Mouse (Mus musculus) heart, embryonic 16.5 days (tissue): ENCODE results near the gene Chrnb2. TPM values are rescaled to one million over a fixed set of nuclear protein-coding genes. Genes with fewer than 3 reads are reported as not detected.

Source experiments
- ATAC-seq: fragments of 200-750 bp; cut with Nextera tagmentation; replicated peaks from 2 replicates; pipeline ENCODE4 v1.8.0; 2017; ENCODE audit warnings: moderate number of reproducible peaks; ENCODE audit not compliant: insufficient read depth, low FRiP score; ENCODE audit errors: extremely low read depth
- H3K27ac ChIP-seq: fragments of 300-500 bp; sonication (generic); 2 replicates; pipeline ENCODE4 v1.5.1; 2014; ENCODE audit warnings: mild to moderate bottlenecking, low read length, control low read depth, moderate library complexity
- H3K27me3 ChIP-seq: fragments of 300-500 bp; sonication (generic); 2 replicates; pipeline ENCODE4 v1.6.1; 2014; ENCODE audit warnings: low read length, mixed read lengths; ENCODE audit not compliant: control insufficient read depth, insufficient read depth
- H3K36me3 ChIP-seq: fragments of 300-500 bp; sonication (generic); 2 replicates; pipeline ENCODE4 v1.6.1; 2014; ENCODE audit not compliant: control insufficient read depth, insufficient read depth
- H3K4me1 ChIP-seq: fragments of 300-500 bp; sonication (generic); 2 replicates; pipeline ENCODE4 v1.6.1; 2014; ENCODE audit warnings: low read length, mixed read lengths; ENCODE audit not compliant: control insufficient read depth, insufficient read depth
- H3K4me2 ChIP-seq: fragments of 300-500 bp; sonication (generic); 2 replicates; pipeline ENCODE4 v1.6.1; 2014; ENCODE audit warnings: low read depth, mild to moderate bottlenecking, control low read depth, low read length
- H3K4me3 ChIP-seq: fragments of 300-500 bp; sonication (generic); 2 replicates; pipeline ENCODE4 v1.5.1; 2014; ENCODE audit warnings: mild to moderate bottlenecking, control low read depth, low read length
- H3K9ac ChIP-seq: fragments of 300-500 bp; sonication (generic); 2 replicates; pipeline ENCODE4 v1.6.1; 2014; ENCODE audit warnings: low read length, control low read depth
- H3K9me3 ChIP-seq: fragments of 300-500 bp; sonication (generic); replicated peaks from 2 replicates; pipeline ENCODE4 v1.6.1; 2016; ENCODE audit warnings: low read length; ENCODE audit not compliant: control insufficient read depth
- WGBS: fragments of 180-500 bp; shearing (Covaris S2); extraction: QIAGEN DNeasy Blood & Tissue Kit; methylation state at CpG from one replicate; pipeline ENCODE4 v1.1.7; 2014; 5-methylcytosine and 5-hydroxymethylcytosine counted together
- polyA plus RNA-seq: library from polyadenylated mRNA; unstranded; fragments of >200 nt; fragmentation: Nextera tagmentation; extraction: Ambion mirVana; gene quantifications from 2 replicates; pipeline ENCODE4 v1.2.1, GENCODE M21; 2015

The Chrnb2 gene
- 0.25 and 0.29 TPM in 2 replicates for polyA plus RNA-seq

- H3K36me3 ChIP-seq: no peaks in the 10 kb centered on the region
- ATAC-seq: peak; percentile 78
- H3K4me1 ChIP-seq: no peaks in the 10 kb centered on the region; the same call in 1 of the 2 replicates
- no peaks in the 10 kb centered on the region for H3K9me3 ChIP-seq
- no peak within 1 kb of the TSS for H3K27ac ChIP-seq
- under 1% methylated on average over 36 of the region's 36 CpGs for WGBS
- no peak within 1 kb of the TSS for H3K9ac ChIP-seq
- peak within 1 kb of the TSS; percentile 37 for H3K4me2 ChIP-seq
- peaks cover 22% of the 10 kb centered on the region for H3K27me3 ChIP-seq
- peak within 1 kb of the TSS; percentile 17; the same call in 1 of the 2 replicates for H3K4me3 ChIP-seq
These were observed at the start of gene Chrnb2 for GRCm38 (mm10) chr3:89764119-89764724. TSS of gene Chrnb2 (minus strand) at chr3:89764632.

DNA sequence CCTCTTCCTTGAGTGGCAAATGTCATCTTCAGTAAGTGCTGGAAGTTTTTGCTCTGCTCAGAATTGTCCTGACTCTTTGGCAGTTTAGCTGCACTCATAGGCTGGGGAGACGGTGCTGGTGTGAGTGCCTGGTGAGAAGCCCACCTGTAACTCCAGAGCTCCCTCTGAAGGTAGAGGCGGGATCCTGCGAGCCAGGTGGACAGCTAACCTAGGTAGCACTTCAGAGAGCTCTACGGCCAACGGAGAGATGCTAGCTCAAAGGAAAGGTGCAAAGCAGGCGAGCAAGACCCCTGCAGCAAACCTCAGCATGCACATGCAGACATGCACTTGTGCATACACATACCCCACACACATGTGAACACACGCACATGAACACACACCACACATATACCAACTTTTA is 49.6 kb upstream of the Chrnb2 start:
- Histone ChIP-seq H3K27ac (no peak overlapping the region), H3K27me3 (no peaks in the 10 kb centered on the region), H3K4me2 (no peak overlapping the region), H3K9ac (no peak overlapping the region), H3K36me3 (no peaks in the 10 kb centered on the region), H3K4me1 (no peaks in the 10 kb centered on the region), H3K9me3 (0 out of 2 replicates have a peak, but pooled peaks cover 3% of the 10 kb centered on the region), H3K4me3 (no peak overlapping the region)
- ATAC-seq: no peak
- 62% methylated on average over 7 of the region's 7 CpGs for WGBS

- Histone ChIP-seq H3K27ac (no peak overlapping the region), H3K4me2 (no peak overlapping the region), H3K4me1 (no peaks in the 10 kb centered on the region), H3K9ac (no peak overlapping the region), H3K9me3 (0 out of 2 replicates have a peak, but pooled peaks cover 3% of the 10 kb centered on the region), H3K4me3 (no peak overlapping the region), H3K27me3 (no peaks in the 10 kb centered on the region), H3K36me3 (no peaks in the 10 kb centered on the region)
- ATAC-seq: no peak
- WGBS: 65% methylated on average over 3 of the region's 3 CpGs
These were observed 47.7 kb upstream of the Chrnb2 start for GRCm38 (mm10) chr3:89812166-89812565.

DNA sequence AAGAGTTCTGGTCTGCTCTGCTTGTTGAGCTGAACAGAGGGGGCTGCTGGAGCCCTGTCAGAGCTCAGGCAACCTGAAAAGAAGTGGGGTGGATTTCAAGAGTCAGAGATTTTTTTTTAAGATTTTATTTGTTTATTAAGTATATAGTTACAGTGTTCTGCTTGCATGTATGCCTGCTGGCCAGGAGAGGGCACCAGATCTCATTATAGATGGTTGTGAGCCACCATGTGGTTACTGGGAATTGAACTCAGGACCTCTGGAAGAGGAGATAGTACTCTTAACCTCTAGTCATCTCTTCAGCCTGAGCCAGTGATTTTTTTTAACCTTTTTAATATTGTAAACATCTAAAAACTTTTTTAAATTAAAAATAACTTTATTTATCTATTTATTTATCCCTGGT is 46.4 kb upstream of the Chrnb2 start:
- Histone ChIP-seq H3K36me3 (no peaks in the 10 kb centered on the region), H3K4me3 (no peak overlapping the region), H3K9ac (no peak overlapping the region), H3K4me1 (no peaks in the 10 kb centered on the region), H3K4me2 (no peak overlapping the region), H3K27me3 (no peaks in the 10 kb centered on the region), H3K9me3 (0 out of 2 replicates have a peak, but pooled peaks cover 6% of the 10 kb centered on the region), H3K27ac (no peak overlapping the region)
- ATAC-seq: no peak

DNA sequence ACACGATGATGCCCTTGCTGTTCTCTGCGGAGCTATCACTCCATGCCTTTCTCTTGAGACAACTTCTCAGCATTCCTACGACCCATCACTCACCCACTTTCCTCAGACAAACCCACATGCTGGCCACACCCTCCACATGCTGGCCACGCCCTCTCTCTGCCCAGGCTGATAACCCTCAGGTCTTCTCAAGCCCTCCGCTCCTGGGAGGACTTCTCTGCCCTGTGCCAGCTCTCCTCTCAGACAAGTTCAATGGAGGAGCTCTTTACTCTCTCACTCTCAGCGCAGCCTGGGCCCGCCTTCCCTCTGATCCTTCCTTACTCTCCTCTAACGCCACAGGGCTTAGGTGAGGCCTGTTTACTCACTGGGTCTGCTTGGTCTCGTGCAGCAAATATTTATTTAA is 44.2 kb upstream of the Chrnb2 start:
- 0 out of 2 replicates have a peak, but pooled peaks have one; percentile 37 for ATAC-seq
- Histone ChIP-seq H3K4me2 (no peak overlapping the region), H3K9me3 (0 out of 2 replicates have a peak, but pooled peaks cover 6% of the 10 kb centered on the region), H3K4me1 (no peaks in the 10 kb centered on the region), H3K9ac (no peak overlapping the region), H3K27ac (no peak overlapping the region), H3K27me3 (no peaks in the 10 kb centered on the region), H3K4me3 (no peak overlapping the region), H3K36me3 (no peaks in the 10 kb centered on the region)
- 41% methylated on average over 9 of the region's 9 CpGs for WGBS

DNA sequence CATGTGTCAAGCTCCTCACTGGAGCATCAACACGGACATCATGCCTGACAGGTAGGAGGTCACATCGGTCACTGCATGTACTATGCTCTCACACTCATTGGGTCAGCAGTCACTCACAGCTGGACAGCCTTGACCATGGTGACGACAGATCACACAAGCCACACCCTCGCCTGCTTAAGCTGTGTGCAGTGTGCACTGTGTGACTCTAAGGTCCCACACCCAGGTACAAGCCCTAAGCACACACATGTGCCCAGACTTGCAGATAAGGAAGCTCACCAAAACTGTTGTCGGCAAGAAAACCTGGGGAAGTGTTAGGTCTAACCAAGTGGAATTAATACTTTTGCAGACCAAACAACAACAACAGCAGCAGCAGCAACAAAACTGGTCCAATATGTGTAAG is 43.4 kb upstream of the Chrnb2 start:
- ATAC-seq: no peak
- H3K9me3 ChIP-seq: 0 out of 2 replicates have a peak, but pooled peaks cover 6% of the 10 kb centered on the region
- no peaks in the 10 kb centered on the region for H3K36me3 ChIP-seq
- no peaks in the 10 kb centered on the region for H3K4me1 ChIP-seq
- no peak overlapping the region for H3K27ac ChIP-seq
- 56% methylated on average over 5 of the region's 5 CpGs for WGBS
- no peak overlapping the region for H3K4me2 ChIP-seq
- no peak overlapping the region for H3K9ac ChIP-seq
- H3K27me3 ChIP-seq: no peaks in the 10 kb centered on the region
- no peak overlapping the region for H3K4me3 ChIP-seq

DNA sequence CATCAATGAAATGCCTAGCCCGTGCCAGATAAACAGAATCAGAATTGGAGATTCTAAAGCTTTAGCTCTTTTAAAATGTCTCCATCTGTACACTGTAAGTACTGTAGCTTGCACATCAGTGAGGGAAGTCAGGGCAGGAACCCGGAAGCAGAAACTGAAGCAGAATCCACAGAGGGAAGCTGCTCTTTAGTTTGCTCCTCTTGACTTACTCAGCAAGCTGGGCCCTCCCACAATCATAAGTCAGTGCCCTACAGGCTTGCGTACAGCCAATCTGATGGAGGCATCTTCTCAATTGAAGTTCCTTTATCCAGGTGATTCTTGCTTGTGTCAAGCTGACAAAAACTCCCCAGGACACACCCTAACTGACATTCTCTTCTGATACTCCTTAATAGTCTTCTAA is 42.7 kb upstream of the Chrnb2 start:
- no peak overlapping the region for H3K9ac ChIP-seq
- H3K9me3 ChIP-seq: 0 out of 2 replicates have a peak, but pooled peaks cover 6% of the 10 kb centered on the region
- ATAC-seq: no peak
- H3K27ac ChIP-seq: no peak overlapping the region
- H3K36me3 ChIP-seq: no peaks in the 10 kb centered on the region
- H3K4me1 ChIP-seq: no peaks in the 10 kb centered on the region
- no peak overlapping the region for H3K4me2 ChIP-seq
- no peaks in the 10 kb centered on the region for H3K27me3 ChIP-seq
- 85% methylated on average over 3 of the region's 3 CpGs for WGBS
- H3K4me3 ChIP-seq: no peak overlapping the region

GRCm38 (mm10) chr3:89806751-89807150 is 42.3 kb upstream of the Chrnb2 start:
- no peaks in the 10 kb centered on the region for H3K36me3 ChIP-seq
- 91% methylated on average over 2 of the region's 2 CpGs for WGBS
- ATAC-seq: no peak
- H3K4me2 ChIP-seq: no peak overlapping the region
- H3K9me3 ChIP-seq: 0 out of 2 replicates have a peak, but pooled peaks cover 6% of the 10 kb centered on the region
- no peaks in the 10 kb centered on the region for H3K27me3 ChIP-seq
- H3K27ac ChIP-seq: no peak overlapping the region
- no peaks in the 10 kb centered on the region for H3K4me1 ChIP-seq
- no peak overlapping the region for H3K4me3 ChIP-seq
- no peak overlapping the region for H3K9ac ChIP-seq

DNA sequence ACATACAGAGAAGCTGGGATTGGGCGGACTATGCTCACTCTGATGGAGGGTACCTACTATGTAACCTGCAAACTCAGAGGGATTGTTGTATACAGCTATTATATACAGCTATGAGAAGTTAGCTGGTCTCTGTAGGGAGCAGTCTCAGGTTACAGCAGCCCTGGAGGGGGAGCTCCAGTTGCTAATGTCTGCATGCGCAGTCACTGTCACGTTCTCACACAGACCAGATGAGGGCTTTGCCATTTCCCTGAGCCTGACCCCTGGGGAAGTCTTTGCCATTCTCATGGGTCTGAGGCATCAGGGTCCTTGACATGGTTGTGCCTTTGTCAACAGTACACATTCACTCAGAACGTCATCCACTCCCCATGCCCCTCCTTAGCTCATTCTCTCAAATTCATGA is 40.7 kb upstream of the Chrnb2 start:
- no peak overlapping the region for H3K4me2 ChIP-seq
- no peaks in the 10 kb centered on the region for H3K27me3 ChIP-seq
- 52% methylated on average over 4 of the region's 4 CpGs for WGBS
- H3K27ac ChIP-seq: no peak overlapping the region
- no peaks in the 10 kb centered on the region for H3K36me3 ChIP-seq
- H3K4me3 ChIP-seq: no peak overlapping the region
- H3K9ac ChIP-seq: no peak overlapping the region
- H3K9me3 ChIP-seq: 0 out of 2 replicates have a peak, but pooled peaks cover 3% of the 10 kb centered on the region
- ATAC-seq: no peak
- H3K4me1 ChIP-seq: no peaks in the 10 kb centered on the region
